Mouse (Mus musculus) T-cell, adult 2 months (primary cell): ENCODE measurements around the gene Gpr108.

Experiments
- DNase-seq: peaks from one replicate; pipeline ENCODE4 v3.0.0; 2022; ENCODE audit warnings: low spot score

Gene Gpr108

DNA sequence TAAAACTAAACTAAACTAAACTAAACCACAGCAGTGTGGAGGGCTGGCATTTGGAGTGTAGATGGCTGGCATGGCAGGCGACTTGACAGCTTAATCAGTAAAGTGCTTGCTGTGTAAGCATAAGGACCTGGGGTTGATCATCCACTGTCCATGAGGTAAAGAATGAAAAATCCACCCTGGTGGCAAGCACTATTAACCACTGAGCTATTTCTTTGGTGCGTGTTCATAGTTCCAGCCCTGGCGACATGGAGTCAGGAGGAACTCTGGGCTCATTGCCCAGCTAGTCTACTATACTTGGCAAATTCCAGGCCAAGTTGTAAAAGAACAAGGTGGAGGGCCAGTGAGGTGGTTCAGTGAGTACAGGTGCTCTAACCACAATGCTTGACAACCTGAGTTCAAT lies 40.3 kb downstream of the Gpr108 start:
- DNase-seq: no peak

DNA sequence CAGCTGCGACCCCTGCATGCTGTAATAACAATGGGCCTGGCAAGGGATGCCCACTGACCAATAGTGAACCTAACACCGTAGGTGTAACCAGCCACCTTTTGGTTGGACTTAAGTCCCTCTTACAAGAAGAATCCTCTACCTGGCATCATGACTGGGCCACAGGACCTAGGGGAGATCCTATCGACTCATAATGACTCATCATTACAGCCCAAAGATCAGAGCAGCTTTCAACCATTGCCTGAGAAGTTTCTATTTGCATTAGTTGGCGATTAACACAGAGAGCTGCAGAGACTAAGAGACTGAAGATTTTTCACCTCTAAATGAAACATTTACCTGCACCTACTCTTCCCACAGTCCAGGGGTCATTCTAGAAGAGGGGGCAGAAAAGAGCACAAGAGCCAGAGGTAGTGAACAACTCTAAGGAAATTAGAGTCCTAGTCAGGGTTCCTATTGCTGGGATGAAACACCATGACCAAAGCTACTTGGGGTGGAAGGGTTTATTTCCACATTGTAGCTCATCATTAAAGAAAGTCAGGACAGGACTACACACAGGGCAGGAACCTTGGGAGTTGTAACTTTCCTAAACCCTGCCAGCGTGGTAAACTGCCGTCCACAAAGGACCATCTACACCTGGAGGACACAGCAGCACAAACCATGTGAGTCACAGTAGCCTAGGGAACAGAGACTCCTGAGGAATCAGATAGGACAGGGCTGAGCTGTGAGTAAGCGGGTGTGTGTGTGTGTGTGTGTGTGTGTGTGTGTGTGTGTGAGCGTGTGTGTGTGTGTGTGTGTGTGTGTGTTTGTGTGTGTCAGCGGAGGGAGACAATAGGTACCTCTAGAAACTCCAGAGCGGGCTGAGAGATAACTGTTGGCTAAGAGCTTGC lies 46.2 kb downstream of the Gpr108 start:
- no peak for DNase-seq

DNA sequence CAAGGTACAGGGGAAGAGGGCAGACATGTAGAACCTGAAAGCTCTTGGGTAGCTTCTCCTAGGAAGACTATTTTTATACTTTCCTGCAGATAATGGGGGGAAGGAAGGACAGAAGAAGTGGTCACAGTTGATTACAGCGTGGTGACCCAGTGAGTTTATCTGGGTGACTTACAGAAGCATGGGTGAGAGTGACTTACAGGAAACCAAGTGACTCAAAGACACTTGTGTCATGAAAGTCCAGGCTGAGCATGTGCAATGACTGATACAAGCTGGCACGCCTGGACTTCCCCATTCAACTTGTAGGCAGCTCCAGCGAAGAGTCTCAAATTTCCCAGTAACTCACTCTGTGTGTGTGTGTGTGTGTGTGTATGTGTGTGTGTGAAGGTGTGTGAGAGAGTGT lies 50.0 kb downstream of the Gpr108 start:
- no peak for DNase-seq

DNA sequence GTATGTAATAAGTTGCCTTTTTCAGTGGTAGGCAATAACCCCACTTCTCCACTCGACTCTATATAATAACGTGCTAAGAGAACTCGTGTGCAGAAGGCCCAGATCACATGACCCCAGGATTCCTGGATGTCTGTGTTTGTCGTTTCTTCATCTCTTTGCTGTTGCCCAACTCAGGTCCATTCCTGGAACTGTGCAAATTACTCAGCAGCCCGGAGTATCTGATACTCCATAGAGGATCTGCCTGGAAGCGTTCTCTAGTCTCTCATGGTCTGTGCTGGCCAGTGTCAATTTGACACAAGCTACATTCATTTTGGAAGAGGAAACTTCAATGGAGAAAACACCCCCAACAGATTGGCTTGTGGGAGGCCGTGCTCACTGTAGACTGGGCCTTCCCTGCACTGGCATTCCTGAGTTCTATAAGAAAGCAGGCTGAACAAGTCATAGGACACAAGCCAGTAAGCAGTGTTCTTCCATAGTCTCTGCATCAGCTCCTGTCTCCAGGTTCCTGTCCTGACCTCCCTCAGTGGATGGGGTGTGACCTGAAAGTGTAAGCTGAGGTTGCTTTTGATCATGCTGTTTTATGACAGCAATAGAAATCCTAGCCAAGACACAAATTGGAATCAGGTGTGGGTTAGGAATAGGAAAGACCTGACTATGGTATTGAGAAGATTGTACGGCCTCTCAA lies 52.8 kb downstream of the Gpr108 start:
- no peak for DNase-seq

DNA sequence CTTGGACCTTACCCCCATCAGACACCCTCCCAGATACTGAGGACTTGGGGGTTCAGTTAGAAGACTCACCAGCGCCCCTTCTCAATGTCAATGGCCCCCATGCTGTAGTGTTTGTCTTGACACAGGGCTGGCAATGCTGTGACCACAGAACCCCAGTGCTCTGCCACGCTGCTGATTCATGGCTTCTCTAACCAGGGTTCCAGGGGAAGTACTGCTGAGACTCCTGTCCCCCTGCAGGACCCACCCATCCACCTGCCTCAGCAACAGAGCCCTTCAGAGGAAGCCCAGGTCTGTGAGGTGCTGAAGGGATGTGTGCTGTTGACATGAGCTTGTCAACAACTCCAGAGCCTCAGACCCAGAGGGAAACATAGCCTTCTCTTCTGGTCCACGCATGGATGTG lies 53.5 kb downstream of the Gpr108 start:
- no peak for DNase-seq

DNA sequence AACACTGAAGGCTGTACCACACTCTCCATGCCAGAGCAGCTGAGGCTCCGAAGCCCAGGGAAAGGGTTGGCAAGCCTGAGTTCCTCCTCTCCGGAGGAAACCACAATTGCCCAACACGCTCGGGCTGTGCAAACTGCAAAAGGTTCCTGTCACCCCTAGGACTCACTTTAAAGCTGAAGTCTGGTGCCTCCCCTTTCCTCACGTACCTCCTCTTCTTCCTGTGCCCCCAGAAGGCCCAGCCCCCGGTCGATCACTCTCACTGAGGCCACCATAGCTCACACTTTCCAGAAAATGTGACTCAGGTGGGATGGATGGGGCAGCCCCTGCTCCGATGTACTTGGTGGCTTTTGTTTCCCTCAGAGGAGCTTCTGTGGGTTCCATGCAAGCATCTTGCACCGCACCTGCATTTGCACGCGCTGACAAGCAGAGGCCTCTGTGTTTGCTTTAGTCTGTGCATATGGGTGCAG lies 54.2 kb downstream of the Gpr108 start, which contains the start of gene Tnfsf14:
Tnfsf14 (minus strand) TSS at position 137 of the 467 bp plus-strand sequence.
- DNase-seq: peak; percentile 45

DNA sequence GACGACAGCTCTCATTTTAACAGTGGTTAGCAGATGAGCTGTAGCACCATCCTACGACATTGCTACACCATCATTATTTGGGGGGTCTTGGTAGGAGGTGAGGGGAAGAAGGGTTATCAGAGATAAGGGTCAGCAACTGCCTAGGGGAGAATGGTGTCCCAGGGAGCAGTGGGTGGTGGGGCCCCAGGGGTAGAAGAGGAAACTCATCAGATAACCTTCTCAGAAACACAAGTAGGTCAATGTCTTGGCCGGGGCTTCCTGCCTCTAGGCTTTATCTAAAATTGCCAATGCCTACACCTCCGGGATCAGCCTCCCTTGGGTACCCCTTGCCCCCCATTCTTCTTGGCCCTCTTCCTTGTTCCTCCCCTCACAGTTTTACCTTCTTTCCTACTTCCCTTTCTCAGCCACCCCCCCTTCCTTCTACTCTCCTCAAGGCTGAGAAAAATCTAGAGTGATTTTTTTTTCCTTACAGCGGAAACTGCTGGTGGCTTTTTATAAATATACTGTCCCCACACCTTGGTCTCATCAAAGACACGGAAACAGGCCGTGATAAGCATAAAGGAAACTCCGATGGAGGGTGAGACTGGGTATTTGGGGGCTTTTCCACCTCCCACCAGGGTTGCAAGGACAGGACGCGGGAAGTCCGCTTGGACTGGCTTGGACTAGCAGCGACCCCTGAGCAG lies 59.6 kb downstream of the Gpr108 start:
- no peak for DNase-seq

DNA sequence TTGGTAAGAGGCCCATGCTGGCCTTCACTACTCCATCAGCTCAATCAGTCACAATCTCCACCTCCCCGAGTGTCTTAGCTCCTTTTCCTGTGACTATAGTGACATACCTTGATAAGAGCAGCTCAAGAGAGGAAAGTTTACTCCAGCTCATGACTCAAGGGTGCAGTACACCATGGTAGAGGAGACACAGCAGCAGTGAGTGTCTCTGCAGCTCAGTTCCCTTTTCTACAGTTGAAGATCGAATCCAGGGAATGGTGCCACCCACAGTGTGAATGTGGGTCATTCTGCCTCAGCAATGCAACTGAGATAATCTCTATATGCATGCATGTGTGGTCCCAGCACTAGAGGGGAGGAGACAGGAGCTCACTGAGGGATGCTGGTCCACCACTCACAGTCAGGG lies 62.6 kb downstream of the Gpr108 start:
- no peak for DNase-seq
